Mouse (Mus musculus) T-helper 2 cell (primary cell): ENCODE measurements around the gene Barhl2.

ENCODE experiments used
- in situ Hi-C: fragments of 300-600 bp; cut with MboI, MseI; formaldehyde crosslinking; loops from one replicate; pipeline ENCODE4 v1.15.1; 2025; ENCODE audit warnings: high pct_unique_total_duplicates

The Barhl2 gene

DNA sequence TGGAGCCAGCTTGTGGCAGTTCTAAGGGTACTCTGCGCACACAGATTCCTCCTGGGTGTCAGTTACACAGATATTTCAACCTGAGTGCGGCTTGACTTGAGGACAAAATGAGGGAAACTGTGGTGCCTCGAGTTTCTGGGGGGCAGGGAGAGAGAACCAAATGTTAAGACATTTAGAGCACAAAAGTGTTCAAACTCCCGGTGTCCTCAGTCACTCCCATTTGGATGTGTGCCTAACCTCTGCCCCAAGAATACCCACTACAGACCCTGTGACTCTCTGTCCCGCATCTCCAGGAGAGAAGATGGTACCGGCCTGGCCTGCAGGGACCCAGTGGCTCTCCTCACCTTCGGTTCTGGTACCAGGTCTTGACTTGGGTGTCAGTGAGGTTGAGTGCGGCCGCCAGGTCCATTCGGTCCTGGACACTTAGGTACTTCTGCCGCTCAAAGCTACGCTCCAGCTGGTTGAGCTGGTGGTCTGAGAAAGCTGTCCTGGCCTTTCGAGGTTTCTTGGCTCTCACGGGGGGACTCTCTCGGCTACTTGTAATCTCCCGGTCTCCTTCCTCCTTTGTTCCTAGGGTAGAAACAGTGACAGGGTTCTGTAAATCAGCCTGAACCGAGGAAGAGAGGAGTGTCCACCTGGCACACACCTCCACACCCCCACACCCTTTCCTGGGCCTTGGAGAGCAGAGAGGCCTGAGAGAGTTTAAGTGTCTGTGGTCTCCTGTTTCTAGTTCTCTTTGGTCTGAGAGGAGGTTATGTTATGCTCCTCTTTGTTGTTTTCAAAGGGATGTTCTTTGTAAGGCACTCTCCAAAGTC, 2.7 kb downstream of the Barhl2 start:
- in situ Hi-C loops: no loop called here

DNA sequence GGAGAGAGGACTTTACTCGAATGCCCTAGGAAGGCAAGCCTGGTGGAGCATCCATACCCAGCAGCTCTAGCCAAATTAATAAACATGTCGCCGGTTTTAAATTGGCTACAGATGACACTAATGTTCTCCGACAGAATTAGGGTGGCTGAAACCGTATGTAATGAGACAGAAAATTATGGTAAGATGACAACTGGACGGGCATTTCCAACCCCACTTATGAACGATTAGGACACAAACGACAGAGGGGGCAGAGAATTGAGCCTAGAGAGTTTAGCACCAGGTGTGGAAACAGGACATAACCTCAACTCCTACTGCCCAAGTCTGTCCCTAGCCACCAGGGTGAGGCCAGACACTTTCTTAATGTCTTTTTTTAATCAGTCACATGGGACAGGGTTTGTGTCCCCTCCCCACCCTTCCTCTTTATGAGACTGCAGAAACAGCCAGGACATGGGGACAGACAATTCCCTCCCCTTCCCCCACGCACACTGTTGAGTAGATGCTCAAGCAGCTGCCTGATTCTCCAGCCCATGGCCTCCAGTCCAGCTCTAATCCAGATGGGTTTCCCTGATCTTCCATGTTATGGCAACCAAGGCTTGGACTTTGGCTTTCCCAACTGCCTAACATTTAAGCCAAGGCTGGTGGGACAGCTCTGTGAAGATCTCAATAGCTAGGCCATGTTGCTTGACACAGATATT, 3.4 kb downstream of the Barhl2 start:
- in situ Hi-C loops: no loop called here

DNA sequence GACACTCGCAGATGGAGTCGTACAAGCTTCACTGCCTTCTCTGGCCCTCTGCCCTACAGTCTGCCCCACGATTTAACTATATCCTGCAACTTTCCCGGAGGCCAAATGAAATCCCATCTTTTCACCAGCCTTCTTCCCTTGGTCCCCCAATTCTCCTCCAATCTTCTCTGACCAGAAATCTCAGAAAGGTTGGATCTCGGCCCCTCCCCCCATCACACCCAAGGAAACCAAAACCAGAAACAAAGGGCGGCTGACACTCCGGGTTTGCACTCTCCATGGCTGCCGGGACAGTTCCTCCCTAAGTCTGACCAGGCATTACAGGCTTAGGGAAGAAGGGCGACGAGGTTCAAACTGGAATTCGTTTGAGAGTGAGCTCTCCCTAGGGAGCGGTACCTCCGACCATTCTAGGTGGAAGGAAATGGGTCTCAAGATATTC, 4.1 kb downstream of the Barhl2 start:
- in situ Hi-C loops: no loop called here

DNA sequence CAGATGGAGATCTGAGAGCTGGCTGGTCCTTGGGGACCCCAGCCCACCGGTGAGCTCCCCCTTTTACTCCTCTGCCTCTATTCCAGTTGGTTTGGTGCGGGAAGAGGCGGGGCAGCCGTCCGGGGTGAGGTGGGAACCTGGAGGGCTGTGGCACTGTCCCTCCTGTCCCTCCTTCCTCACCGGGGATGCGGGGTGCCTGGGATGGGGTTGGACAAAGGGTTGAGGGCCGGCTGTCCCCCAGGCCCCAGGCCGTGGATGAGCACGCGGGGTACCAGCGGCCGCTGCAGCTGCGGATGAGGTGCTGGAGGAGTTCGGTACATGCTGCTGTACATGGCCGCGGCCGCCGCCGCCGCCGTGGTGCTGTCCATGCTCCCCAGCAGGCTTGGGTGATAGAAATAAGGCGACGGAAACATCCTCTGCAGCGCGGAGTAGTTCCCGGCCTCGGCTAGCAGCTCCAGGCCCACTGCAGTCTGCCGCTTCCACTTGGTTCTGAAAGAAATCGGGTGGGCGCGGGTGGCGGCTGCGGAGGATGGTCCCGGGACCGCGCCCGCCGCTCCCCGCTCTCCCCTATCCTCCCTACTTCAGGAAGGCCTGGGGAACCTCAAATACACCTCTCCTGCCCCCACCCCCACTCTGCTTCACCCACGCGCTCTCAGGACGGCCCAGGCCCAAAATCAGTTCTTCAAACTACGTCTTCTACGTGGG, 4.6 kb downstream of the Barhl2 start:
- in situ Hi-C loops: no loop called here

DNA sequence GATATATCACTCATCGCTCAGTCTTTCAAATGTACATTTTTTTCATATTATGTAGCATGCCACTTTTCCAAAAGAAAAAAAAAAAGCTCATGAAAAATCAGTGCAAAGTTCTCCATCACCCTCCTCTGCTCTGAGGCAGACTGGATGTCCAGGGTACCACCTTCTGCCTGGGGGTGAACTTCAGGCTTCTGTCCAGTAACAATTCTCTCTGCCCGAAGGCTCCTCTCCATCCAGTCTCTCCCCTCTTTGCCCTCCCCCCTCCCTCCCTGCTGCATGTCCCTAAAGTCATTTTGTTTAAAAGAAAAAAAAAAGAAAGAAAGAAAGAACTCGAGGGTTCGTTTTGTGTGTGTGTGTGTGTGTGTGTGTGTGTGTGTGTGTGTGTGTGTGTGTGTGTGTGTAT, 5.3 kb downstream of the Barhl2 start:
- in situ Hi-C loops: no loop called here

DNA sequence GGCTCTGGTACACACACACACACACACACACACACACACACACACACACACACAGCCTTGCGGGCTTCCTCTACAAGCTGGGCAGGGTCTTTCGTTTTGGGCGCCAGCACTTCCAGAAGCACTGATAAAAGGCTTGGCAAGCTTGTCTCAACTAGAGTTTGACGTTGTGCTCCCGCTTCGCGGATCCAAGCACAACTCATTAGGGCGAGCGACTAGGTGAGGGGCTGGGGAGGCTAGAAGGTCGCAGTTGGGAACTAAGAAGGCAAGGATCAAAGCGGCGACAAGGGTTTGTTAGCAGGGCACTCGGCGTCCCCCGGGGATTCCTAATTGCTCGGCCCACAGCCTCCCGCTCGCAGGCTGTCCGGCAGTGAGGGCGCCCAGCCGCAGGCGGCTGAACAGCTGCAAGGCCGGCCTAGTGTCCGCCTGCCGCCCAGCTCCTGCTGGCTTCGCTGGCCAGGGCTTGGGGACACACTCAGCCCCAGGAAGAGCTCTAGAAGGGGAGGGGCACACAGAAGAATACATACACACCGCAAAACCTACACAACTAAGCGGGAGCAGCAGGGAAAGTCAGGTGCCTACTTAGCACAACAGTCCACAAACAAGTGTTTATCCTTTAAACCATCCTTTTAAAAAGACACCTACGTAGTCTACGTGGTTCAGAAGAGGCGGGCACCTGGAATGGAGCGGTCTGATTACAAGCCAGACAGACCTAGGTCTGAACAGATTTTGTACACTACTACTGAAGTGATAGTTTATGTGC, 6.1 kb downstream of the Barhl2 start:
- in situ Hi-C loops: no loop called here

DNA sequence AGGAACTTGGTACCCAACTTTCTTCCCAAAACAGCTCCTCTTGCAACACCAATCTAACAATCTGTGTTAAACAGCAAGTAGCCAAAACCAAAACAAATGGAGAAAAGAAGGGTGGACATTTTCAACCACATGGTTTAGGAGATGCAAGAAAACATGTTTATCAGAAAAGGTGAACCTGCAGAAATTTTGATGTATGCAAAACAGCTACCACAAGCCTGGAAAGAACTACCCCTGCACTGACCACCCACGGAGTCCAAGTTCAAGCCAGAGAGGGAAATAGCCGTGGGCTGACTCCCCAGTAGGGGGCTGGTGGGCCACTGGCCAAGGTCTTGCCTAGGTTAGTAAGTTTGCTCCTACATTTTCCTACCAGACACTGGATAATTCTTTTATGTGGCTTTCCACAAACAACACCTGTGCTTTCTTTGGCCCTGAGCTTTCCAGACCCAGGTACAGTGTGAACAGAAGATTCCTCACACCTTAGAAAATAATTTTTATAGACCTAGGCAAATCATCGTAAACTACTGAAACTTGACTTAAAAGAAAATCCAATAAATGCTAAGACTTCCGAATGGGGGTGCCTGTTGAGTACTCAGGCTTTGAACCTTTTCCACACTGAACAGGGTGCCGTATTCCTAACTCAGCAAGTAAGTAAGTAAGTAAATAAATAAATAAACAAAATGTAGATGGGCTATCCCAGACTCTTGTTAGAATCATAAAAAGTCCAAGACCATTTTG, 7.4 kb downstream of the Barhl2 start:
- in situ Hi-C loops: no loop called here

DNA sequence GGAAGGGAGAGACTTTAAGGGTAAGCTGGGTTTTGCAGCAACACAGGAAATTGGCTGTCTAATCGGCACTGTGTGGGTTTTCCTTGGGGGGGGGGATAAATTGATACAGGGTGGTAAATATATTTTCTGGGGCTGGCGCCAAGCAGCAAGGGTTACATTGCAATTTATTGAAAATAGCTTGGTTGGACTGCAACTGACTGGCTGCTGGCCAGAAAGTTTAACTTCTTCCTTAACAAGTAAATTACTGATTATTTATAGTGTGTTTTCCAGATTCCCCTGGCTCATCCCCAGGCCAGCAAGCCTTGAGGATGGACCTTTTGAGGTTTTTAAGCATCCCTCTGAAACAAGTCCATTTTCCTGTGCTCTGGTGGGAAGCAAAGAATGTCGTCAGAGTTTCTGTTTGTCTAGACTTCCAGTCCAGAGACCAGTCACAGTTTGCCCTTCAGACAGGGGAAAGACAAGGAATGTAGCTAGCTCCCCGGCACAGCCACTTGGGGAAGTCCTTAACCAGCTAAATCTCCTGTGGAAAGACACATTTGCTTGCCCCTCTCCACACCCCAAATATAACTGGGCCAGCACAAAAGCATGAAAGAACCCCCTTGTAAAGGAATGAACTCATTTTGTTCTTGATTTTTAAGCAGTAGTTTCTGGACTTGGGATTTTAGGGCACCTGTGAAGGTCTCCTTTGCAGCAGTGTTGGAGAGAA, 8.1 kb downstream of the Barhl2 start:
- in situ Hi-C loops: no loop called here

DNA sequence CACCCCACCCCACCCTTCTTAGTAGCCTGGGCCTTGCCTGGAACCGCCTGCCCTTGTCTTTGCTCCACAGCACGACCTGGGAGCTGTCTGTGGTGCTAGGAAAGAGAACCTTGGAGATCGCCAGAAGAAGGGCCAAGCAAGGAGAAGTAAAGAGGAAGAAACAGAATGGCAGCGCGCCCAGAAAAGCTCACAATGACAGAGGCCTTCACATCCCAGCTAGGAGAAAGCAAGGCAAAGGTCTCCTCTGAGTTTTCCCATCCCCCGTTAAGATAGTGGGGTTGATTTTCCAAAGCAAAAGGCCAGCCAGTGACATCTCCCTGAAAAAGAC, 9.2 kb downstream of the Barhl2 start:
- in situ Hi-C loops: no loop called here

DNA sequence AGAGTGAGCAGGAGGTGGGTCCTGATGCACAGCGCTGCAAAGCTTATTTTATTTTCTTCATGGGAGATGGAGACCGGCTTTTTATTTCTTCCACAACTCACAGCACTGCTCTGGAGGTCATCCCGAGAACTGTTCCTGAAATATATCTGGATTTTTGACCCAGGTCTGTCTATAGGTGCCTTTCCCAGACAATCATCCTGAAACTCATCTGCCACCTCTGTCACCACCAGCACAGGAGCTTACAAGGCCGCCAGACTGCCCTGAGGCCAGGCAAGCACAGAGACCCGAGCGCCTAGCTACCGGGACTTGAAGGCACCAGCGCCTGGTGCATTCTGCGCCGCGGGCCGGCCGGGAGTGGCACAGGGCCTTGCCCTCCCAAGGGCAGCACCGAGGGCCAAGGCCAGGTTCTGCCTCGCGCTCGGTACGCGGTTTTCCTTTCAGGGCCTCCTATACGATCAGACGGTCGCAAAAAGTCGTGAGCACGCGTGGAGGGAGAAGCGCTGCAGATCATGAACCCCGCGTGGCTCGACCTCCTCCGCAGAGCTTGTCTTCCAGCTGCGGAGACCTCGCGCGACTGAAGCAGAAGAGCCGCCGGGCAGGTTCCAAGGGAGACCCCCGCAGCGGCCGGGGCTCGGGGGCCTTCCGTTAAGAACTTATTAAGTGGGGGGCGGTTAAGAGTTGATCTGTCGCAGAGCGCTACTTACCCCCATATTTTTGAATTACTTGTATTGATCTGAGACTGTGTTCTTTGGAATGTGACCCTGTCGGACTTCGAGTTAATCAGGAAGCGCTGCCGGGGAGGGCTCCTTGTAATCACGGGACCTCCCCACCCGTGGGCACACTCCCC, 9.8 kb downstream of the Barhl2 start:
- in situ Hi-C loops: no loop called here

DNA sequence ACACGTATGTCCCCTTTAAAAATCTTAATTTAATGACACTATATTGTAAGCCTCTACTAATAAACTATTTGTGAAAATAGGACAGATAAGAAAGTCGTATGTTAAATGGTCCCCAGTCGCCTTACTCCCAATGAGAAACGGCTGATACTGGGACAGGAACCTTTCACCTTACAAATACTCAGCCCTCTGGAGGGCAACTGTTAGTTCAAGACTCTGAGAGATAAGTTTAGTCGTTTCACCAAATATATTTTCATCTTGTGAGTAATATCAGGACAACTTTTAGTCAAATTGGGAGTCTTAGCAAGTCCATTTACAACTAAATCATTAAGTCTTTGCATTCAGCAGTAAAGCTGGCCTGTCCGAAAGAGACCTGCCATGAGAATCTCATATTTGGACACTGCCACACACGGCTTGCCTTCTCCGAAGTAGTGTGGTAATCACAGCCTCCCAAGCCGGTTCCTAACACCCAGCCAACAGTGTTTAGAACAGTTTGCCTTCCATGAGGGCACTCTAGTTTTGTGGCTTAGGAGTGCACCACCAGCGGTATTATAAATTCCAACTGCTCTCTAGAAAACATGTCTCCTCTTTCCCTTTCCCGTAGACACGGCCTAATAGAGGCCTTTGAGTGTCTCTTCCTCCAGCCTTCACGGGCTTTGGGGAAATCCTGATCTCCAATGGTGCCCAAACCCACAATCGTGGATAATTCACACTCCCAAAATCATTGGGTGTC, 10.7 kb downstream of the Barhl2 start:
- in situ Hi-C loops: no loop called here

DNA sequence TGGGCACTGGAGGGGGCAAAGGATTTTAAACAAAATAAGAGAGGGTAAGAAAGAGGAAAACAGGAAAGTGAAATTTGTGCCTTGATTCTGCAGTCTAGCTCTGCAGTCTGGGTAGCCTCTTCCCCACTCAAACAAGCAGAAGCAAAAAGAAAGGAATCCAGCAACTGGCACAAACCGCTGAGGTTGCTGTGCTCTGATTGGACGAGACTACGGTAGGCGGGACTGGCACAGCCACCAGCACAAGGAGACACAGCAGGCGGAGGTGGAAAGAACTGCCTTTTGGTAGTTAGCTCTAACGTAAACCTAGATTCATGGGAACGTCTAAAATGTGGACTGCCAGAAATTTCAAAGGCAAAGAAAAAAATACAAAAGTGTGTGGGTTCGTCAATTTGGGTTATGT, 11.4 kb downstream of the Barhl2 start:
- in situ Hi-C loops: no loop called here

DNA sequence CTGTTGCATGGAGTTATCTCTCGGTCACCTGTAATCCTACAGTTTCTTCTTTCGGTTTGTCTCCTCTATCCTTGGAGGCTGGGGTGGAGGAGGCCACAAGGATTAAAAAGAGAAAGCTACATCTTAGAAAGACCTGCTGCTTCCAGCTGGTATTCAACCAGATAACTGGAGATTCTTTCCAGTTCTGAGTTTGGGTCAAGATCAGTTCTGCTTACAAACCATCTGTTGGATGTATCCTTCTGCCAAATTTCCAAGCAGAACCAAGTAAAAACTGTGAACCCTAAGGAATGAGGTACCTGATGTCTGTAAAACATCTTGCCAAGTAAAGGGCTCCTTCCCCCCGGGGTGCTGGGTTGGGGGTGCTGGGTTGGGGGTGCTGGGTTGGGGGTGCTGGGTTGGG, 12.3 kb downstream of the Barhl2 start:
- in situ Hi-C loops: no loop called here

DNA sequence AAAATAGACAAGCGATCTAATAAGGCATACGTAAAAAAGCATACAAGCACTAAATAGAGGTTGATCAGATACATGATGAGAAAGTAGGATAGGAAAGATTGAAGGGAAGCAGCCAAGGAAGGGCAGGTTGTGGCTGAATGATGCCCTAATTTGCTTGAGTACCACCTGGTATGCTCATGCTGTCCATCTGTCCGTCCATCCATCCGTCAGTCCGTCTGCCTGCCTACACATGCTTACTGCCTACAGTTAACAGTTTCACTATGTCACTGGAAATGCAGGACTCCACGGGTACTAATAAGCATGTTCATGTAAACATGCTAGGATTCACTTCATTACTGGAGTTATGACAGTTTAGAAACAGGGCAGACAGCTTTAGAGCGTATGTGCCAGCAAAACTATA, 19.1 kb downstream of the Barhl2 start:
- in situ Hi-C loops: no loop called here

DNA sequence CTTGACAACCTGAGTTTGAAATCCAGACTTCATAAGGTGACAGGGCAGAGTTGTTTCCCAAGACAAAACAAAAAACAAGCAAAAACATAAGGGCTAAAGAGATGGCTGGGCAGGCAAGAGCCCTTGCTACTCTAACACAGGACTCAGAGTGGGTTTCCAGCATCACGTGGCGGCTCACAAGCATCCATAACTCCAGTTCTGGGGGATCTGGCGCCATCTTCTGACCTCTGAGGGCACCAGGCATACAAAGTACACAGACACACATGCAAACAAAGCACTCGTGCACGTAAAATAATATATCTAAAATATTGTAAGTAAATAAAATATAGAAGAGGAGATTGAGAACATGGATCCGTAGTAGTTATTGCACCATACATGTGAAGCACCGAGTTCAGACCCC, 31.9 kb downstream of the Barhl2 start:
- in situ Hi-C loops: no loop called here

DNA sequence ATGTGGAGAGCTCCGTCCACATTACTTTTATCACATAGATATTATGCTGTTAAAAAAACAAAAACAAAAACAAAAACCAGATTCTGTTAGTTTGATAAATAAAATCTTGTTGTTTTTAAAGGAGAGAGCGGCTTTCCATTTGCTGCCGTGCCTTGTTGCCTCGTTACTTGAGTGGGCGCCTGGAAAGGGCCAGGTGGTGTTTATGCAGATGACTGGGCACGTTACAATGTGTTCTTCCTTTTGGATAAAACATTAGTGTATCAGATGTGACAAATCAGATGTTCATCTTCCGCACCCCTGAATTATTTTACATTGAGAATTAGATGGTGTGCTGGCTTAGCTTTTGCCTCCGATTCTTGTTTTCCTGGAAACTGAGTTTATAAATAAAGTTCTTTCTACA, 37.1 kb downstream of the Barhl2 start:
- in situ Hi-C loops: no loop called here

DNA sequence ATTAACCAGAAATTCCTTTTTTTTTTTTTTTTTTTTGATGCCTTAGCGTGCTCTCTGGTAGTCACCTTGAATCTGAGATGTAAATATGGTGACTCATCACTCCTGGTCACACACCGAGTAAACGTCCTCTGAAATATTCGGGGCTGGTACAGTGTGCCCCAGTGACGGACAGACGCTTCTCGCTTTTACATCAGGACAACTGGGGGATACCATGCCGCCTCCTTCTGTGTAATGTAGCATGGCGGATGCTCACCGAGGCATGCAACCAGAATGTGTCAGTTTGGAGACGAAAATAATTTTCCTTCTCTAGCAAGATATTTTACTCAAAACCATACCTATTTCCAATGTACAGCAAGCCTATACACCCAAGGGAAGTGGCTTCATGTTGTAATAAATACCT, 37.6 kb downstream of the Barhl2 start:
- in situ Hi-C loops: no loop called here

DNA sequence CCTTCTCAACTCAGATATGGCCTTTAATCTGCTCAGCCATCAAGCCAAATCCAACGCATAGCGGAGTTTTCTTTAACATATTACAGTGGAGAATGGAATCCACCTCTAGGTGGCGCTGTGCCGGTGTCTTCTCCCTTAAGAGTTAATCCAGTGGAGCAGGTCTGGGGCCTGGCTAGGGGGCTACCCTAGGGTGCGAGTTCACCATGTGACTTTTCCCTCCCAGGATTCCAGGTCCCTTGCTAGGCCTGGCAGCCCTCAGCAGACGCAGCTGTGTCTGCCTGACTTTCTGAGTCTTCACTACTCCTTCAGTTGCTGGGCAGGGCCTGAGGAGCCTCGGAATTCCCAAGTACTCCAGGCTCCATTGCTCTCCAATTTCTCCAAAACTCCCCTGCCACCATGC, 40.8 kb downstream of the Barhl2 start:
- in situ Hi-C loops: no loop called here

DNA sequence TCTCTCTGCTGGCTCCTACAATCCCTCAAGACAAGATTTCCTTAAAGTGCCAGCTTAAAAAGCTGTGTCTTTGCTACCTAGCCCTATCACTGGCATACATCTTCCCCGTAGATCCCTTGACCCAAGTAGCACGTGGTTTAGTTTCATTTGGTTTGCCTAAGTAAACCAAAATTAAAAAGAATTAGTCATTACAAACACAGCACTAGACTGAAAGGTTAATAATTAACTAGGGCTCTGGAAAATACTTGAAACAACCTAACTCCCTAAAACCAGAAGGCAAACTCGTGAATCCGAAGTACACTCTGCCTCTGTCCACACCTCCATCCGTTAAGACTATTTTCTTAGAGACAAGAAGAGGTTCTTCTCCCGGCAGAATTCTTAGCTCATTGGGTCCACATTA, 41.4 kb downstream of the Barhl2 start:
- in situ Hi-C loops: no loop called here
